Mouse (Mus musculus): ENCODE data around the gene Rnf144b. TPM values are rescaled to one million over a fixed set of nuclear protein-coding genes. Genes with fewer than 3 reads are reported as not detected.

Rnf144b gene
- polyA plus RNA-seq, 1 experiment from 2014 or later, result 1.5 TPM

GRCm38 (mm10) chr13:47111185-47111584 lies 11.3 kb upstream of the Rnf144b start:
- ATAC-seq (ENCODE audit: insufficient number of reproducible peaks, insufficient read depth, low FRiP score, low read depth), result no peak
- Histone ChIP-seq H3K9ac (replicated peaks; ENCODE audit: low read depth, low read length) (no peak overlapping the region), H3K4me2 (replicated peaks; ENCODE audit: low read depth, low read length) (no peak overlapping the region), H3K9me3 (ENCODE audit: control insufficient read depth, low read depth, low read length) (no peaks in the 10 kb centered on the region), H3K4me1 (ENCODE audit: control insufficient read depth, insufficient read depth, low read length) (no peaks in the 10 kb centered on the region), H3K4me3 (ENCODE audit: low read depth, low read length) (no peak overlapping the region), H3K27ac (ENCODE audit: low read length) (no peak overlapping the region), H3K27me3 (ENCODE audit: control insufficient read depth, insufficient read depth, low read length) (no peaks in the 10 kb centered on the region), H3K36me3 (ENCODE audit: control insufficient read depth, insufficient read depth, low read length) (no peaks in the 10 kb centered on the region)
- WGBS, result 83% methylated on average over 3 of the region's 3 CpGs

- no peak for ATAC-seq (ENCODE audit: insufficient number of reproducible peaks, insufficient read depth, low FRiP score, low read depth)
- Histone ChIP-seq H3K27me3 (ENCODE audit: control insufficient read depth, insufficient read depth, low read length) (no peaks in the 10 kb centered on the region), H3K27ac (ENCODE audit: low read length) (no peak overlapping the region), H3K4me1 (ENCODE audit: control insufficient read depth, insufficient read depth, low read length) (no peaks in the 10 kb centered on the region), H3K36me3 (ENCODE audit: control insufficient read depth, insufficient read depth, low read length) (no peaks in the 10 kb centered on the region), H3K4me3 (ENCODE audit: low read depth, low read length) (no peak overlapping the region), H3K9ac (replicated peaks; ENCODE audit: low read depth, low read length) (no peak overlapping the region), H3K4me2 (replicated peaks; ENCODE audit: low read depth, low read length) (no peak overlapping the region), H3K9me3 (ENCODE audit: control insufficient read depth, low read depth, low read length) (no peaks in the 10 kb centered on the region)
- 86% methylated on average over 3 of the region's 3 CpGs for WGBS
Observed at GRCm38 (mm10) chr13:47112056-47112455, 10.4 kb upstream of the Rnf144b start.

GRCm38 (mm10) chr13:47112924-47113323 lies 9.5 kb upstream of the Rnf144b start:
- WGBS, result 66% methylated on average over 3 of the region's 3 CpGs
- Histone ChIP-seq H3K4me1 (ENCODE audit: control insufficient read depth, insufficient read depth, low read length) (no peaks in the 10 kb centered on the region), H3K4me3 (ENCODE audit: low read depth, low read length) (no peak overlapping the region), H3K36me3 (ENCODE audit: control insufficient read depth, insufficient read depth, low read length) (no peaks in the 10 kb centered on the region), H3K27me3 (ENCODE audit: control insufficient read depth, insufficient read depth, low read length) (no peaks in the 10 kb centered on the region), H3K9me3 (ENCODE audit: control insufficient read depth, low read depth, low read length) (no peaks in the 10 kb centered on the region), H3K27ac (ENCODE audit: low read length) (no peak overlapping the region), H3K9ac (replicated peaks; ENCODE audit: low read depth, low read length) (no peak overlapping the region), H3K4me2 (replicated peaks; ENCODE audit: low read depth, low read length) (no peak overlapping the region)
- ATAC-seq (ENCODE audit: insufficient number of reproducible peaks, insufficient read depth, low FRiP score, low read depth), result peak; percentile 37; the same call in 1 of the 2 replicates

GRCm38 (mm10) chr13:47116000-47116399 lies 6.5 kb upstream of the Rnf144b start:
- no peak overlapping the region for H3K4me3 ChIP-seq (ENCODE audit: low read depth, low read length)
- H3K27me3 ChIP-seq (ENCODE audit: control insufficient read depth, insufficient read depth, low read length), result no peaks in the 10 kb centered on the region
- H3K9ac ChIP-seq (replicated peaks; ENCODE audit: low read depth, low read length), result no peak overlapping the region
- H3K4me2 ChIP-seq (replicated peaks; ENCODE audit: low read depth, low read length), result no peak overlapping the region
- no peak overlapping the region for H3K27ac ChIP-seq (ENCODE audit: low read length)
- H3K4me1 ChIP-seq (ENCODE audit: control insufficient read depth, insufficient read depth, low read length), result no peaks in the 10 kb centered on the region
- 83% methylated on average over 3 of the region's 3 CpGs for WGBS
- no peaks in the 10 kb centered on the region for H3K36me3 ChIP-seq (ENCODE audit: control insufficient read depth, insufficient read depth, low read length)
- ATAC-seq (ENCODE audit: insufficient number of reproducible peaks, insufficient read depth, low FRiP score, low read depth), result no peak
- no peaks in the 10 kb centered on the region for H3K9me3 ChIP-seq (ENCODE audit: control insufficient read depth, low read depth, low read length)

- ATAC-seq (ENCODE audit: insufficient number of reproducible peaks, insufficient read depth, low FRiP score, low read depth), result no peak
- Histone ChIP-seq H3K27ac (ENCODE audit: low read length) (no peak overlapping the region), H3K9ac (replicated peaks; ENCODE audit: low read depth, low read length) (no peak overlapping the region), H3K4me2 (replicated peaks; ENCODE audit: low read depth, low read length) (no peak overlapping the region), H3K4me3 (ENCODE audit: low read depth, low read length) (no peak overlapping the region), H3K4me1 (ENCODE audit: control insufficient read depth, insufficient read depth, low read length) (no peaks in the 10 kb centered on the region; the same call in 1 of the 2 replicates), H3K36me3 (ENCODE audit: control insufficient read depth, insufficient read depth, low read length) (no peaks in the 10 kb centered on the region), H3K9me3 (ENCODE audit: control insufficient read depth, low read depth, low read length) (no peaks in the 10 kb centered on the region), H3K27me3 (ENCODE audit: control insufficient read depth, insufficient read depth, low read length) (peaks cover 4% of the 10 kb centered on the region; the same call in 1 of the 2 replicates)
- WGBS, result 44% methylated on average over 12 of the region's 12 CpGs
Observed at GRCm38 (mm10) chr13:47121333-47121889, 1.0 kb upstream of the Rnf144b start.

GRCm38 (mm10) chr13:47124449-47124848 lies 2.0 kb downstream of the Rnf144b start:
- Histone ChIP-seq H3K9me3 (ENCODE audit: control insufficient read depth, low read depth, low read length) (no peaks in the 10 kb centered on the region), H3K9ac (replicated peaks; ENCODE audit: low read depth, low read length) (no peak overlapping the region), H3K4me1 (ENCODE audit: control insufficient read depth, insufficient read depth, low read length) (no peaks in the 10 kb centered on the region; the same call in 1 of the 2 replicates), H3K36me3 (ENCODE audit: control insufficient read depth, insufficient read depth, low read length) (no peaks in the 10 kb centered on the region), H3K4me2 (replicated peaks; ENCODE audit: low read depth, low read length) (no peak overlapping the region), H3K27me3 (ENCODE audit: control insufficient read depth, insufficient read depth, low read length) (peaks cover 4% of the 10 kb centered on the region; the same call in 1 of the 2 replicates), H3K27ac (ENCODE audit: low read length) (no peak overlapping the region), H3K4me3 (ENCODE audit: low read depth, low read length) (no peak overlapping the region)
- 50% methylated on average over 3 of the region's 3 CpGs for WGBS
- no peak for ATAC-seq (ENCODE audit: insufficient number of reproducible peaks, insufficient read depth, low FRiP score, low read depth)

GRCm38 (mm10) chr13:47124986-47125385 lies 2.5 kb downstream of the Rnf144b start:
- H3K27ac ChIP-seq (ENCODE audit: low read length), result no peak overlapping the region
- peaks cover 4% of the 10 kb centered on the region; the same call in 1 of the 2 replicates for H3K27me3 ChIP-seq (ENCODE audit: control insufficient read depth, insufficient read depth, low read length)

GRCm38 (mm10) chr13:47125595-47125994 lies 3.1 kb downstream of the Rnf144b start:
- Histone ChIP-seq H3K9me3 (ENCODE audit: control insufficient read depth, low read depth, low read length) (no peaks in the 10 kb centered on the region), H3K4me1 (ENCODE audit: control insufficient read depth, insufficient read depth, low read length) (no peaks in the 10 kb centered on the region; the same call in 1 of the 2 replicates), H3K4me2 (replicated peaks; ENCODE audit: low read depth, low read length) (no peak overlapping the region), H3K4me3 (ENCODE audit: low read depth, low read length) (no peak overlapping the region), H3K9ac (replicated peaks; ENCODE audit: low read depth, low read length) (no peak overlapping the region), H3K27me3 (ENCODE audit: control insufficient read depth, insufficient read depth, low read length) (peaks cover 4% of the 10 kb centered on the region; the same call in 1 of the 2 replicates), H3K36me3 (ENCODE audit: control insufficient read depth, insufficient read depth, low read length) (no peaks in the 10 kb centered on the region), H3K27ac (ENCODE audit: low read length) (no peak overlapping the region)
- 76% methylated on average over 5 of the region's 5 CpGs for WGBS
- ATAC-seq (ENCODE audit: insufficient number of reproducible peaks, insufficient read depth, low FRiP score, low read depth), result no peak

More at GRCm38 (mm10) chr13:47124986-47125385, 2.5 kb downstream of the Rnf144b start:
- 85% methylated on average over 6 of the region's 6 CpGs for WGBS
- H3K9me3 ChIP-seq (ENCODE audit: control insufficient read depth, low read depth, low read length), result no peaks in the 10 kb centered on the region
- H3K4me3 ChIP-seq (ENCODE audit: low read depth, low read length), result no peak overlapping the region
- H3K9ac ChIP-seq (replicated peaks; ENCODE audit: low read depth, low read length), result no peak overlapping the region
- H3K36me3 ChIP-seq (ENCODE audit: control insufficient read depth, insufficient read depth, low read length), result no peaks in the 10 kb centered on the region
- H3K4me2 ChIP-seq (replicated peaks; ENCODE audit: low read depth, low read length), result no peak overlapping the region
- ATAC-seq (ENCODE audit: insufficient number of reproducible peaks, insufficient read depth, low FRiP score, low read depth), result no peak
- H3K4me1 ChIP-seq (ENCODE audit: control insufficient read depth, insufficient read depth, low read length), result no peaks in the 10 kb centered on the region; the same call in 1 of the 2 replicates

- Histone ChIP-seq H3K9ac (replicated peaks; ENCODE audit: low read depth, low read length) (no peak overlapping the region), H3K9me3 (ENCODE audit: control insufficient read depth, low read depth, low read length) (no peaks in the 10 kb centered on the region)
- no peak for ATAC-seq (ENCODE audit: insufficient number of reproducible peaks, insufficient read depth, low FRiP score, low read depth)
Observed at GRCm38 (mm10) chr13:47129090-47129489, 6.6 kb downstream of the Rnf144b start.

More at GRCm38 (mm10) chr13:47129090-47129489, 6.6 kb downstream of the Rnf144b start:
- Histone ChIP-seq H3K4me2 (replicated peaks; ENCODE audit: low read depth, low read length) (no peak overlapping the region), H3K4me1 (ENCODE audit: control insufficient read depth, insufficient read depth, low read length) (no peaks in the 10 kb centered on the region), H3K27me3 (ENCODE audit: control insufficient read depth, insufficient read depth, low read length) (no peaks in the 10 kb centered on the region), H3K27ac (ENCODE audit: low read length) (no peak overlapping the region), H3K36me3 (ENCODE audit: control insufficient read depth, insufficient read depth, low read length) (no peaks in the 10 kb centered on the region), H3K4me3 (ENCODE audit: low read depth, low read length) (no peak overlapping the region)
- WGBS, result 65% methylated on average over 4 of the region's 4 CpGs
